Mouse (Mus musculus) neural tube, embryonic 14.5 days (tissue): Measurements from ENCODE around the gene Trim80. TPM values are rescaled to one million over a fixed set of nuclear protein-coding genes. Genes with fewer than 3 reads are reported as not detected.
"Not testable (repeated sequence)": the region's sequence is repeated elsewhere in the genome, so short reads cannot be mapped to it uniquely, and the experiment has no call there.

Experiments
- ATAC-seq: fragments of 200-750 bp; cut with Nextera tagmentation; 2 replicates; pipeline ENCODE4 v1.8.0; 2017; ENCODE audit warnings: low read depth, mild to moderate bottlenecking, moderate TSS enrichment, moderate library complexity
- H3K27ac ChIP-seq: fragments of 300-500 bp; sonication (generic); 2 replicates; pipeline ENCODE4 v1.5.1; 2014; ENCODE audit warnings: low read depth, mild to moderate bottlenecking, control low read depth, low read length, moderate library complexity, mixed read lengths
- H3K27me3 ChIP-seq: fragments of 300-500 bp; sonication (generic); 2 replicates; pipeline ENCODE4 v1.6.1; 2014; ENCODE audit warnings: low read length; ENCODE audit not compliant: control insufficient read depth, insufficient read depth
- H3K36me3 ChIP-seq: fragments of 300-500 bp; sonication (generic); 2 replicates; pipeline ENCODE4 v1.6.1; 2014; ENCODE audit warnings: low read length, mixed read lengths; ENCODE audit not compliant: control insufficient read depth, insufficient read depth
- H3K4me1 ChIP-seq: fragments of 300-500 bp; sonication (generic); 2 replicates; pipeline ENCODE4 v1.6.1; 2014; ENCODE audit warnings: low read length; ENCODE audit not compliant: control insufficient read depth, insufficient read depth
- H3K4me2 ChIP-seq: fragments of 300-500 bp; sonication (generic); 2 replicates; pipeline ENCODE4 v1.6.1; 2014; ENCODE audit warnings: mild to moderate bottlenecking, low read depth, low read length, control low read depth
- H3K4me3 ChIP-seq: fragments of 300-500 bp; sonication (generic); 2 replicates; pipeline ENCODE4 v1.5.1; 2014; ENCODE audit warnings: low read depth, low read length, control low read depth, mixed read lengths
- H3K9ac ChIP-seq: fragments of 300-500 bp; sonication (generic); replicated peaks from 2 replicates; pipeline ENCODE4 v1.6.1; 2014; ENCODE audit warnings: low read depth, mild to moderate bottlenecking, control low read depth, low read length, mixed read lengths
- H3K9me3 ChIP-seq: fragments of 300-500 bp; sonication (generic); 2 replicates; pipeline ENCODE4 v1.6.1; 2016; ENCODE audit warnings: low read length; ENCODE audit not compliant: control insufficient read depth
- WGBS: fragments of 180-500 bp; shearing (Covaris S2); extraction: QIAGEN DNeasy Blood & Tissue Kit; methylation state at CpG from one replicate; pipeline ENCODE4 v1.1.7; 2014; 5-methylcytosine and 5-hydroxymethylcytosine counted together
- microRNA-seq: library from miRNA; unstranded; fragments of <30 nt; microRNA quantifications from one replicate; pipeline ENCODE4, GENCODE M21; 2016
- polyA plus RNA-seq: library from polyadenylated mRNA; unstranded; fragments of >200 nt; fragmentation: Nextera tagmentation; extraction: Ambion mirVana; gene quantifications from 2 replicates; pipeline ENCODE4 v1.2.1, GENCODE M21; 2014

Gene Trim80
- polyA plus RNA-seq, 1 experiment from 2014 or later, result not detected

DNA sequence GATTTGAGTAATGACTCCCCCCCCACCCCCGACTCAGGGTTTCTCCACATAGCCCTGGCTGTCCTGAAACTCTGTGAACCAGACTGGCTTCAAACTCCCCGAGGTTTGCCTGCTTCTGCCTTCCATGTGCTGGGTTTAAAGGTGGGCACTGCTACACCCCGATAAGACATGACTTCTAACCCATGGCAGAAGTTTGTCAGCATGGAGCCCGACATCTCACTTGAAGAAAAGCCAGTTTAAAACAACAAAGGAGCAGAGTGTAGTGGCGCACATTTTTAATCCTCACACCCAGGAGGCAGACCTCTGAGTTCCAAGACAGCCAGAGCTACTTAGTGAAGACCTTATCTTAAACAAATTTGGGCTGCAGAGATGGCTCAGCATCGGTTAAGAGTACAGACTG is 52.0 kb downstream of the Trim80 start:
- Histone ChIP-seq H3K27me3 (no peaks in the 10 kb centered on the region), H3K4me3 (peak overlapping the region; percentile 59; the same call in 1 of the 2 replicates), H3K4me2 (peak overlapping the region; percentile 63), H3K9ac (no peak overlapping the region), H3K36me3 (peaks cover 10% of the 10 kb centered on the region), H3K4me1 (peaks cover 11% of the 10 kb centered on the region; the same call in 1 of the 2 replicates), H3K27ac (no peak overlapping the region), H3K9me3 (no peaks in the 10 kb centered on the region)
- 42% methylated on average over 6 of the region's 6 CpGs for WGBS
- ATAC-seq, result no peak

DNA sequence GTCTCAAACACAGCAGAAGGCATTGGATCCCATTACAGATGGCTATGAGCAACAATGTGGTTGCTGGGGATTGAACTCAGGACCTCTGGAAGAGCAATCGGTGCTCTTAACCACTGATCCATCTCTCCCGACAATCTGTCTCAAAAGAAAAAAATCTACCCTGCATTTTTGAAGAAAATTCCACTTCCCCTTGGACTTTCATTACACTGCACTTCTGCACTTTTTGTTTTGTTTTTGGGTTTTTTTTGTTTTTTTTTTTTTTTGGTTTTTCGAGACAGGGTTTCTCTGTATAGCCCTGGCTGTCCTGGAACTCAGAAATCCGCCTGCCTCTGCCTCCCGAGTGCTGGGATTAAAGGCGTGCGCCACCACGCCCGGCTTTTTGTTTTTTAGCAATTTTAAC is 56.2 kb downstream of the Trim80 start:
- H3K36me3 ChIP-seq, result peaks cover 44% of the 10 kb centered on the region
- 93% methylated on average over 9 of the region's 9 CpGs for WGBS

More for the DNA sequence above, 56.2 kb downstream of the Trim80 start:
- not testable (repeated sequence) for ATAC-seq, H3K4me2 ChIP-seq, H3K9ac ChIP-seq, H3K27ac ChIP-seq, H3K27me3 ChIP-seq, H3K9me3 ChIP-seq, H3K4me3 ChIP-seq, H3K4me1 ChIP-seq

Small RNAs within 50 kb of the gene (microRNA-seq; reads per million reads assigned to microRNA genes)
- gene Mir3968, result not detected

Other genes with a start within 250 kb of the Trim80 start
- 0.24 and 0.45 TPM in 2 replicates for gene Grin2c, start 173.3 kb upstream of the Trim80 start, polyA plus RNA-seq
- 12.5 and 14.6 TPM in 2 replicates for gene Fdxr, start 163.5 kb upstream of the Trim80 start, polyA plus RNA-seq
- gene Fads6, start 142.9 kb upstream of the Trim80 start, polyA plus RNA-seq, result 1.4 and 1.9 TPM in 2 replicates
- 0.12 TPM in 1 of 2 replicates, not detected in the other for gene Otop2, start 133.4 kb upstream of the Trim80 start, polyA plus RNA-seq
- 0.13 and 0.16 TPM in 2 replicates for gene Ush1g, start 118.5 kb upstream of the Trim80 start, polyA plus RNA-seq
- gene Otop3, start 105.8 kb upstream of the Trim80 start, polyA plus RNA-seq, result 1.8 and 2.6 TPM in 2 replicates
- 41.7 and 45.7 TPM in 2 replicates for gene Hid1, start 72.8 kb upstream of the Trim80 start, polyA plus RNA-seq
- gene Cdr2l, start 58.6 kb upstream of the Trim80 start, polyA plus RNA-seq, result 27.3 and 28.6 TPM in 2 replicates
- 207 and 211 TPM in 2 replicates for gene Mrpl58, start 36.8 kb upstream of the Trim80 start, polyA plus RNA-seq
- 928 and 1,005 TPM in 2 replicates for gene Atp5h, start 20.6 kb upstream of the Trim80 start, polyA plus RNA-seq
- 28.8 and 33.7 TPM in 2 replicates for gene Kctd2, start 20.4 kb upstream of the Trim80 start, polyA plus RNA-seq
- 0.15 TPM in 2 replicates for gene Slc16a5, start 21.9 kb downstream of the Trim80 start, polyA plus RNA-seq
- gene Armc7, start 35.1 kb downstream of the Trim80 start, polyA plus RNA-seq, result 15.5 and 19.4 TPM in 2 replicates
- gene Nt5c, start 51.3 kb downstream of the Trim80 start, polyA plus RNA-seq, result 84.4 and 95.8 TPM in 2 replicates
- 1,282 and 1,347 TPM in 2 replicates for gene Jpt1, start 73.8 kb downstream of the Trim80 start, polyA plus RNA-seq
- 994 and 1,036 TPM in 2 replicates for gene Sumo2, start 95.7 kb downstream of the Trim80 start, polyA plus RNA-seq
- gene Nup85, start 123.9 kb downstream of the Trim80 start, polyA plus RNA-seq, result 98.2 and 98.9 TPM in 2 replicates
- 76.5 and 79.0 TPM in 2 replicates for gene Mrps7, start 163.4 kb downstream of the Trim80 start, polyA plus RNA-seq
- gene Gga3, start 163.5 kb downstream of the Trim80 start, polyA plus RNA-seq, result 35.2 and 43.1 TPM in 2 replicates
- 11.0 and 12.3 TPM in 2 replicates for gene Mif4gd, start 172.4 kb downstream of the Trim80 start, polyA plus RNA-seq
- 45.3 and 53.0 TPM in 2 replicates for gene Slc25a19, start 187.8 kb downstream of the Trim80 start, polyA plus RNA-seq